Mouse (Mus musculus) layer of hippocampus, postnatal 10 days (tissue): ENCODE measurements at regions not wholly inside any gene's neighbourhood (a gene's known extent, or its start where the extent isn't known, plus 50 kb on each side); places are given as distances from the start of the nearest gene placed in this dataset.

ENCODE experiments used
- DNase-seq, 2 experiments: peaks; one replicate each; pipeline ENCODE4 v3.0.0; 2021; ENCODE audit warnings: low spot score in 2 of 2

DNA sequence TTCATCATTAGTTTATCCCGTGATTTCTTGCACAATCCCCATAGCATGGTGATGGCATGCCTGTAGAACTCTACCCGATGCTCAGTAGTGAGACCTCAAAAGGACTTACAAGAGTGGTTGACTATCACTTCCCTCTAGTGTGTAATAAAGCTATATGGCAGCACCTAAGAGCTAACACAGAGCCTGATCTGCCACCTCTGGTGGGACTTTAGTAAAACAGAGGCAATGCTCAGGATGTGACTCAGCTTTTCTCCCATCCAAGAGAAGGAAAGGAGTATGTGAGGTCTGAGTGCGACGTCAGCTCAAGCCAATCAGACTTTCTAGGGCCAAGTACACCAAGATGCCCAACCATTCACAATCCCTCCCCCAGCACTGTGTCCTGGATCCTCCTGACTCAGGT, 361.5 kb upstream of the Spred2 start:
- no peak for DNase-seq

DNA sequence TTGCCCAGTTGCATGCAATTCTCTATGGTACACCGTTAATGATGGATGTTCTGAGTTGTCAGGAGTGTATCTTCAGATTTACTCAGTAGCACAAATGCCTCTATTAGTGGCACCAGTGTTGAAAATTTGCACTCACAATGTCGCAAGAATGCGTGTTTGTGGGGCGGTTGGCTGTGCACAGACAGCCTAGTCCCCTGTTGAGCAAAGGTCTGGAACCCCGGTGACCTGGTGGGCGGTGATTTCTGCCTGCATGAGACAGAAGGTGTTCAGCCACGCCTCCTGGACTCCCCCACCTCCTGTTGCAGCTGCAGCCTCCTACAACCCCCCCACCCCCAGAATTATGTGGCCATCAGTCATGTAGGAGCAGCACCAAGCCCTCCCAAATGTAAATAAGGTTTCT, 338.9 kb upstream of the Spred2 start:
- no peak for DNase-seq

DNA sequence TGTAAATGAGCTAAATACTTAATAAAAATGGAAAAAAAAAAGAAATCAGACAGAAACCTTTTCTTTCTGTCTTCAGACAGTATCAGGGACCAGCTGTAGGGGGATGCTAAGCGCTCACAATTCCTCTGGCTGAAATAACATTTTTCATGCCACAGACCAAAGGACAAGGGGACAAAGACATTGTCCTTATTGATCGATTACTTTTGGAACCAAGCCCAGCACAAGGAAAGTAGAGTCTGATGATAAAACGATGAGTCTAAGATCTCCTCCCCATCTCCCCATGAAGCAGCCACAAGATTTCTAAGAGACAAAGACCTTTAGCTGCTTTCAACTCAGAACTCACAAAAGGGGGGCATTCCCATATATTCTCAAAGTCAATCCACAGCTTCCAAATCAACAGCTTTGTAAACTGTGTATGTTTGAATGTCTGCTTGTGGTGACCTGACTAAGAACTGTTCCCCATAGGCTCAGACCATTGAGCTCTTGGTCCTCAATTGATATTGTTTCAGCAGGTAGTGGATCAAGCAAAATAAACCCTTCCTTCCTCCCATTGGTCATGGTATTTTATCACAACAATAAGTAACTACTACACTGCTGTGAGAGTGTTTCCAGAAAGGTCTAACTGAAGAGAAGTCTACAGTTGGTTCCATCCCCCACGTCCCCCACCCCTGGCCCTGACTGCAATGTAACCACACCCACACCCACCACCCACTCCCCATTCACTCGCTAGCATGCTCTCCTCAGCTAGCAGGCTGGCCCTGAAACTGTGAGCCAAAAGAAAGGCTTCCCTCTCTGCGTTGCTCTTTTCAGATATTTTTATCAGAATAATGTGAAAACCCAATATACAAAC, 331.4 kb upstream of the Spred2 start:
- DNase-seq: no peak

DNA sequence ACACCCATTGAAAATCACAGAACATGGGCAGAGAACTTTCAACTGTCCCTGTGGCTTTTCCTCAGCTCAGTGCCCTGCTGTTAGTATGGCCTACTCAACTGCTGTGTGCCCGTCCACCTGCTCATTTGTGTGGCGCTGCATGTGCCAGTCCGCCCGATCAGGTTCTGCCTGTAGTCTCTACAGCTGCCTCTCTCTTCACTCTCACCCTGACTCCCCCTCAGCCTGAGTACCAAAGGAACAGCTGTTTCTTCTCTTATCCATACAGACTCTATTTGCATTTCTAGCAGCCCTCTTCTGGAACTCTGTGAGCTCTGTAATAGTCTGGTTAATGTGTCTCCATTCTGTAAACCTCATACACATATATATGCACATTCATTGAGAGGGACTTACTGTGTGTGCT, 329.1 kb upstream of the Spred2 start:
- DNase-seq: no peak

DNA sequence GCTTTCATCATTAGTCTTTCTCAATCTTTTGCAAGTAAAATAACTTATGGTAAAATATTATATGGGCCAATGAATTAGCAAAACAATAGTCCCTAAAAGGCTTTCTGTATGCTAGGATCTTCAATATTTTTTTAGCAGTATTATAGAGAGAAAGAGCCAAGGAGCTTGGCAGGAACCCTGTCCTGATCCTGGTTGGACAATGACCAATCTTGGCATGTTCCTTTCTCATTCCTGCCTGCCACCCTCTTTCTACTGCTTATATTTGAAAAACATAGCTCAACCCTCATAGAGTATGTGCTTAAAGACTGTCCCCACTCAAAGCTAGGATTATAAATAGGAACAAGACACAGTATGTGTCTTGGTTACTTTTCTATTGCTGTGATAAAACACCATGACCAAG, 327.8 kb upstream of the Spred2 start:
- no peak for DNase-seq

DNA sequence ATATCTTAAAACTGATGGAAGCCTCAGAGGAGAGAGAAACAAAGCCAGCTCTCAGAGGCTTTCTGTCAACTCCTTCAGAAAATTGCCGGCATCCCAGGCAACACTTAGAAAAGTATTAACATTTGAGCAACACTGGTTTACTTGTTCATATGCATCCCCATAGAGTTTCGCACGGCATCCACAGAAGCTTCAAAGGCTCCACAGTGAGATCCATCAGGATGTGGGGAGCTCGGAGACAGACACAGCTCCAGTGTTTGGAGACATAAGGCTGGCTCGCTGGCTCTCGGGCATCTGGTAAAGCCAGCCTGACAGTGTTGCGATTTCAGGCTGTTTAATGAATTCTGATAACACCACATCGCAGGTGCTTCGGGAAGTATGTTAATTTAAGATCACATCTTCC, 324.7 kb upstream of the Spred2 start:
- peak in 1 of 2 experiments; percentile 14 for DNase-seq

DNA sequence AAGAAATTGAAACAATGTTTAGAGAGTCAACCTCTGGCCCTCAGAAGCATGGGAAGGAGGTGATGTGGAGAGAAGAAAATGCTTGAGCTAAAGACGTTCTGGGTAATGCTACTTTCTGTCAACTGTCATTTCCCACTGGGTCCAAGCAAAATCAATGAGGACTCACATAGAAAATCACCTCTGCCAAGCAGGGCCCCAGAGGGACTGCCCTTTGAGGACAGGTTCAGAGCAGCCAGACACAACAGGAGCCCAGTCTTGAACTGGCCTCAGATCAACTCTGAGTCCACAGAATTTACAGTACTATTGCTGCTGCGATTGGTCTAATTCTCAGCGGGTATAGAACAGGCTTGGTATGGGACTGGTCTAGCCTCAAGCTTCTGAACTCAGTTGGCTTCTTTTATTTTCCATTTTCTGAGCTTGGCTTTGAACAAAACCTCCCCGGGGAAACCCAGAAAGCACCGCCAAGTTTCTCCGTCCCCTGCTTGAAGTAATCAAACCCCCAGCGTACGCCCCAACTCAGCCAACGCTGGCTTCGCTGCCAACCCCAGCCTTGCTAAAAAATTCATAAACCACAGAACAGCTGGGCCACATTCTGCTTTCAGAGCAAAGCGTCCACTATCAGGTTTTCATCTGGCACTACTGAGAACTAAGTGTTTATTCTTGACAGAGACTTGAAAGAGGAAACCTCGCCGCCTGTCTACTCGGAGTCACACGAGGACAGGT, 322.8 kb upstream of the Spred2 start:
- peak in 1 of 2 experiments; percentile 28 for DNase-seq

DNA sequence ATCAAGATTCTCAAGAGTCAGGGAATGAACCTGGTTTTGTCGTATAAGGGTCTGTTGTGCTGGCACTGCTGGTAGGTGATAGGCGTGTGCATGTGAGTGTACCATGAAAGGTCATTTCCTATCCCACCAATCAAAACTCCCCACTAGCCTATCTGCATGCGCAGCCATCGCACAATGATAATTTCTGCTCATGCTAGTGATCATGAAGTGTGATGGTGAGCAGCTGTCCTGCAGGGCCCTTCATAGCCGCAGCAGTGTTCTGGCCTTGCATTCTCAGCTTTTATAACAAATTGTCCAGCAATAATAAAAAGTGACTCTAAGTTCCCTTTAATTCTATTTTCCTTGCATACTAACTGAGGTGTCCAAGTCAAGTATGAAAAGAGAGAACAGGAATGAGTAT, 321.7 kb upstream of the Spred2 start:
- no peak for DNase-seq

DNA sequence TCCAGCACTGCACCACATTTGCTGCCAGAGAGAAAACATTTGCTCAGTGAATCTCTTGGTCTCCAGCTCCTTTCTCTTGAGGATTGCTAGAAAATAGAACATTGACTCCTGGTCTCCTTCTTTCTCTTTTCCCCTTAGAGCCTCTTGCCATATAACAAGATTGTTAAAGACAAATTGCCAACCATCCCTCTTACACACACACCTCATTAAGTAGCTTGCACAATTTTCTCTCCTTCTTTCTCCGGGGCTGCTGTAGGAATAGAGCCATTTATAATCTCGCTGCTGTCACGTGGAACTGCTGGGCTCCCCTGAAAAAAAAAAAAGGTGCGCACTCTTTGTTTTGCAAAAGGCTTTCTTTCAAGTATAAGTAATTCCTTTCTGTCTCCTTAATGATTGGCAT, 318.6 kb upstream of the Spred2 start:
- no peak for DNase-seq

DNA sequence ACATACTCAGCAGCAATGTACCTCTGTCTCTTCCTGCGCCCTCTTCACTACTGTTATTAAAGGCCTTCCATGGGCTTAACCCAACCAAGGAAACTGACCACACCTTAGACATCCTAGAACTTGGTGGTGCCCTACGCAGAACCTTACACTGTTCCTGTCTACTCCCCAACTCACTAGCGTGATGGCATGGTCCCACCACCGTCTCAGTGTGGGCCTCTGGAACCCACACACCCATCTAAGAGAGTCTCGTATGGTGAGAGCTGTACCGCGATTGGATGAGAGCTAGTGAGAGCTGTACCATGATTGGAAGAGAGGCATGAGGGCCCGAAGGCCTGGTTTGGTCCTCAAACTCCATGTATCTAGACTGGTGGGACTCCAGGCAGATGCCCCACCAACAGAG, 317.2 kb upstream of the Spred2 start:
- DNase-seq: no peak

DNA sequence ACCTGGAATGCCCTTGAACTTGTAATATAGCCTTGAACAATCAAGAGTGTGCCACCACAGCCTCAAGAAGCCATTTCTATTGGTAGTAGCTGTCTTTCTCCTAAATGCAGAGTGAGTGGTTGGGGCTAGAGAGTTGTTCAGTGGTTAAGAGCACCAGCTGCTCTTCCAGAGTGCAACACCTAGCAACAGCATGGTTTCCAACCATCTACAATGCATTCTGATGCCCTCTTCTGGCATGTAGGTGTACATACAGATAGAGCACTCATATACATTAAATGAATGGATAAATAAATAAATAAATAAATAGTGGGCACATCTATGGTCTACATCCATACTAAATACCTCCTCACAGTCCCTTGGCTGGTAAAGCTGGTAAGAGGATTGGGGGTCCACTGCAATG, 316.2 kb upstream of the Spred2 start:
- DNase-seq: no peak

DNA sequence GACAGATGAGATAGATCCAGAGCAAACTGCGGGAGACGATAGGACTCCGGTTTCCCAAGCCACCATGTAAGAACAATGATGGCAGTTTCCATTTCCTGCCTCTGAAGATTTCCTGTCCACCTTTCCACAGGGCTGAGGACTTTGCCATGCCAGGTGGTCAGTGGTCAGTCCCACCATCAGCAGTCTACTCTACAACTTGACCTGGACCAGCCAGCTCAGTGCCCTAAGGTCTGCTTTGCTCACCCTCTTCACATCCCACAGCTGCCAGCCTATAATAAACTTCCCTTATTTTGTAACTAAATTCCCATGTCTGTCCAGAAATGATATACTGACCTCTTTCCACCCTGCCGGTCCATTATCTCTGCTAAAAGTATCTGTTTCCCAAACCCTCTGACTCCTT, 315.7 kb upstream of the Spred2 start:
- DNase-seq: no peak

DNA sequence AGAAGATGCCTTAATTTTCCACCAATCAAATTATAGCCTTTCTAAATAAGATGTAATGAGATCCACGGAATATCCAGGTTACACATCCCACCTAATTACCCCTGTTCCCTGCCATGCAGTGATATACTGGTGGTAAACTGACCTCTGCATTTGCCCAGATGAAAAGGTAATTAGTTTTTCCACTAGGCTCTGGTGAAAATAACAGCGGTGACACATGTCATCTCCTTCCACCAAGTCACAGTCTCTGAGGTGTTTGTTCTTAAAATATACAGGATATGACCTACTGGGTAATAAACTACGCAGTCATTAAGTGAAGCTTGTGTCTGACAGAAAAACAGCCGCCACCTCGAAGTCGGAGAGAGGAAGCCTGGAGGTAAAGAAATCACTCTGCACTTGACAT, 313.6 kb upstream of the Spred2 start:
- no peak for DNase-seq

DNA sequence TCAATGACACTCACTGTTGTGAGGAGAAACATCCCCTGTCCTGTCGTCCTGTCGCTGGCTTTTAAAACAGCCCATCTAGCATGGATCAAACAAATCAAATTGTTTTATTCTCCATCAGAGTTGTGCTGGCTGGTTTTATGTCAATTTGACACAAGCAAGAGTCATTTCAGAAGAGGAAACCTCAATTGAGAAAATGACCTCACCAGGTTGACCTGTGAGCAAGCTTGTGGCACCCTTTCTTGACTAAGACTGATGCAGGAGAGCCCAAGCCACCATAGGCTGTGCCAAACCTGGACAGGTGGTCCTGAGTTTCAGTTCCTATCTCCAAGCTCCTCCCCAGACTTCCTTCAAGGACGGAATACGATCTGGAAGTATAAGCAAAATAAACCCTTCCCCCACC, 313.0 kb upstream of the Spred2 start:
- no peak for DNase-seq

DNA sequence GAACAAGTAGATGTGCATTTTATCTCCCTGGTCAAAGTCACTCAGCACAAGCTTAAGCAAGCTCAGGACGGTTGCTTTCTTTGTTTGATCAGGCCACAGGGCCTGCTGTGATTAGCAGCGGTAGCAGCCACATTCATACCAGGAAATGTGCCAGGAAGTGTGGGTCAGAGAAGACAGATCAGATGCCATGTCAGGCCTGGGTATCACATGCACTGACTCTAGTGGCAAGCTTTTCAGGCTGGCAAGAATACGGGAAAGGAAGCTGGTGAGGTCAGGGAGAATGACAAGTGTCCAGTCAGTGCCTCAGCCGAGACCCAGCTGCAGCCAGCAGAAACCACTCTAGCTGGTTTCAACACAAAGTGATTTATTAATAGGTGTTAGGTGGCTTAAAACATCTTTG, 307.7 kb upstream of the Spred2 start:
- no peak for DNase-seq

DNA sequence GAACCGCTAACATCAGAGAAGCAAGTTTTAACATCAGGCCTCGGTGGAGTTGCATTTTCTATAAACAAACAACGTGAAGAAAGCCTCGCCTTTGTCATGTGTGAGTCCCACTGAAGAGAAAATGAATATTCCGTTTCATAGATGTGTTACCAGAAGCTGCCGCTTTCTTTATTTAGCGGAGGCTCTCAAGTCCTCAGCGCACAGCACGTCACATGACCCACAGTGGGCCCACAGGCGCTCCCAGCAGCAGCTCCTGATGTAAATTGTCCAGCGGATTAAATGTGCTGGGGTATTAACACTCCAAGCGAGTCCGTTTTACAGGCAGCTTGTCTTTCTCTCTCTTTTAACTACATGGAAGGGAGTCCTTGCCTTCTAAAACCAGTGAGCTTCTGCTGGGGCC, 304.7 kb upstream of the Spred2 start:
- DNase-seq: no peak

DNA sequence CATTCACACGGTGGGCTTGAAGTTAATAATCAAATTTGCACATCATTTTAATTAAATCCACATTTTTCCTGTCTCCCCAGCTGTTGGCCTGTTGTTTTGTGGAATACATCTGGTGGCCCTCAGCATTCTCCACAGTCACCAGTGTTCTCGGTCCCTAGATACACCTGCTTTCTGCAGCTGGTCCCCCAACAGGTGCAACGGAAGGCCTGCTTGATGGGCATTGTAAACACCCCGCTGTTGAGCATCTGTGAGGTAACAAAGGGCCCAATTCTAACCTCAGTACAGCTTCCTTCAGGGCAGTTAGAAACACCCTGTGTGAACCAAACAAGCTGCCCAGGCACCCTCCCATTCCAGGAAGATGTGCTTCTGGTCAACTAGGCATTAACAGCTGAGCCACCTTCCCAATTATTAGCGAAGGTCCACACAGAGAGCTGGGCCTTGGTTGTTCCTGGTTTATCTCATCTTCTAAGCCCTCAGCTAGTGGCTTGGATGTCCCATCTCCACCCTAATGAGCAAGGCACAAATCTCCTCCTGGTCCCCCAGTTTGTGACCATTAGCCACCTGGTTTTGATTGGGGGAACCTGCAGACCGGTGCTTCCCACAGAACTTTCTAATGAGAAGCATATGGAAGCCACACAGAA, 293.0 kb upstream of the Spred2 start:
- no peak for DNase-seq

DNA sequence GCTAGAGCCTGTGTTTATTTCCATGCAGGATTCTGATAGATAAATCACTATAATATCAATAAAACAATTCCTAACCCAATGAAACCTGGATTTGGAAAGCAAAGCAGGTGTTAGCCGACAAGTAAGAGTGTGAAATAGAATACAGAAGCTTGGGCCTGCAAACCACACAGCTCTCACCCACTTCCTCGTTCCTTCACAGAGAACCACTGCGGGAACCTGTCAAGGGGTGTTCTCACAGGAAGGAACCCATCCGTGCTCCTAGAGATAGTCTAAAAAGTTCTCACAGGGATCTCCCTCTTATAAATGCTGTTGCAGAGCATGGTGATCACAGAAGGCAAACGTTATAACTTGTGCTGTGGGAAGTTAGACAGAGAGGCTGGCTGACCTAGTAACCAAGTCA, 291.7 kb upstream of the Spred2 start:
- no peak for DNase-seq

DNA sequence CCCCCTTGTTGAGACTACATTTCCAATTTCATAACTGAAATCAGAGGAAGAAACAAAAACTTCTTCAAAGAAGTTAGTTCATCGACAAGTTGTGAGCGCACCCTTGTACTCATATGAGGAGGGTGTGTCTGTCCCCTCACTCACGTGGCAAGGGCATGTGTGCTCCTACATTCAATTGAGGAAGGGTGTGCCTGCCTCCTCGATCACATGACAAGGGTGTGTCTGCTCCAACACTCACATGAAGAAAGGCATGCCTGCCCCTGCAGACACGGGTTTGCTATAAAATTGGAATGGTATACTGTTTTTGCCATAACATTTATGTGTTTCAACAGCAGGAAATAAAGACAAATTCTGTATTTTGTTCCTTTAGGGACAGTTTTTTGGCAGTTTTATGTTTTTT, 290.6 kb upstream of the Spred2 start:
- DNase-seq: no peak

DNA sequence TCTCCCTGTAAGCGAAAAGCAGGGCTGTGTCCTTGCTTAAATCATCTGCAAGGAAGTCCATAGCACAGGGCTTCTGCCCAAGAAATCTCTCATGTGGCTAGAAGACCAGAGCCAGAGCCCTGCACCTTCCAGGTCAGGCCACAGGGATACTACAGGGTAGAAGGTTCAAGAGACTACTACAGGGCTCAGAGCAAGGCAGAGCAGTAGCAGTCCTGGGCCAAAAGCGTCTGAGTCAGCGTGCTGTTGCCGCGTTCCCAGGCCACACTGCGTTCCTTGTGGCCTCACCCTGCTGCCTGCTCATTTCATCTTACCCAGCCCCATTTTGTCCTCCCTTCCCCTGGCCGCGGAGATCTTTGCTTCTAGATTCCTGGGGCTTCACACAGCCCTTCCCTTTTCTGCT, 283.0 kb upstream of the Spred2 start:
- DNase-seq: no peak

DNA sequence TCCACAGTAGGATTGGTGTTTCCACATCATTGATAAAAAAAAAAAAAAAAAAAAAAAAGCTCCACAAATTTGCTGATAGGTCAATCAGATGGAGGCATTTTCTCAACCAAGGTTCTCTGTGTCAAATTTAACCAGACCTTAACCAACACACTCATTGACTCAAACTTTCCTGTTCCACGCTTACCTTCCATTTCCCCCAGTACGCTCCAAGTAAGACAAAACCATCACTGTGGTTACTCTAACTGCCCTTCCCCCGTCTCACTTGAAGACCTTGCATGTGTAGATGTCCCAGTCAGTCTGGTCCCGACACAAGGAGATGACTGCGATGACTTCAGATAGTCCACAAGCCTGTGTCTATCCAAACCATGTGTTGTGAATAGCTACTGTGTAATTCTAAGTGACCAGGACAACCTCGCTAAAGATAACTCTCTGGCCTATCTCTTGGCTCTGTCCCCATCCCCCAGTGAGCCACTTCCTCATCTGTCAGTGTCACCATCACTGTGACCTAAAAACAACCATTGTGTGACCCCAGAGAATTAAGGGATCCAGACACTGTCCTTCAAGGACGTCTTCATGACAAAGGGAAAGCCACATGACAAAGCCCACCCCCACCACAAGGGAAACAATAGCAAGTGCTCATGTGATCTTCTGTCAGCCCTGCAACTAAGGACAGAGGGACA, 279.9 kb upstream of the Spred2 start:
- DNase-seq: no peak

DNA sequence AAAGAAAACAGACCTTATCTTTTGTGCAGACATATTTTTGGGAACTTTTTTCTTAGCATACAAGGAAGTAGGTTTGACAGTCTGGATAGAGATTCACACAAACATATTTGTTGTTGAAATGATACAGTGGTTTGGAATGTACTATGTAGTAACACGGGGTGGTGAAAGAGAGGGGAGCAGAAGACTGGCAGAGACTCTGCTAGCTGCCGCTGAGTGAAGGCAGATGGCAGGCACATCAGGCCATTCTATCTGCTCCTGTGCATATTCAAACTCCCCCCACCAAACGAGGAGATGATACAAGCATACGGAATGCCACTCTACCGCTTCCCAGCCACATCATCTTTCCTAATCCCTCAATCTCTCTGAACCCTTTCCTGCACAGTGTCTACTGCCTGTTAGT, 279.1 kb upstream of the Spred2 start:
- DNase-seq: peak; percentile 6 to 20
